ENCODE assay signal across 9 mouse cellular contexts in genomic region chr2:60171786-60172530, GRCm38 (mm10). TPM values are rescaled to one million over a fixed set of nuclear protein-coding genes. Genes with fewer than 3 reads are reported as not detected.
DNase-seq lines count a peak whose midpoint lies in the region; ATAC-seq and TF ChIP-seq lines count a peak whose summit lies in the region.
"Had no signal": no experiment of that assay in that cellular context is flagged by ENCODE, and none has a peak within 500 bp of the region (broad histone marks: within the 10 kb centered on the region; RNA-seq: fewer than 3 reads in every experiment).

No protein-coding gene starts in this region.

- peak; percentile 59; the same call in 1 of the 2 replicates for ATAC-seq in liver, embryonic 15.5 days (ENCODE audit: insufficient read depth)
- no peak for ATAC-seq in activated CD4-positive, CD25-positive, alpha-beta regulatory T cell, adult 4 months

- no peaks in the 10 kb centered on the region for H3K9me3 ChIP-seq in liver, embryonic 15.5 days (replicated peaks)
- H3K9me3 ChIP-seq: liver, embryonic 13.5 days had no signal

- no peaks in the 10 kb centered on the region for H3K4me1 ChIP-seq in embryonic fibroblast, embryonic 13.5 days (ENCODE audit: control insufficient read depth, insufficient read depth, low read length)
- H3K4me1 ChIP-seq in liver, embryonic 15.5 days (replicated peaks), result peaks cover 12% of the 10 kb centered on the region; the same call in 1 of the 2 replicates

- DNase-seq in adrenal gland, adult 8-10 months, result peak; percentile 6
- DNase-seq in adrenal gland, adult 18-20 months (ENCODE audit: low spot score in 2 of 2), result no peak
- DNase-seq in right cerebral cortex, adult 2 months (ENCODE audit: low spot score in 2 of 2), result peak; percentile 11 to 12
- DNase-seq in right cerebral cortex, postnatal 36 days (ENCODE audit: low spot score in 2 of 2), result no peak
- DNase-seq in splenic B cell, adult 2 months (ENCODE audit: low read depth, low spot score), result peak; percentile 91
- DNase-seq: liver, embryonic 13.5 days had no signal

- H3K27me3 ChIP-seq in liver, embryonic 15.5 days, result no peaks in the 10 kb centered on the region
- no peaks in the 10 kb centered on the region for H3K27me3 ChIP-seq in splenic B cell, adult 2 months (ENCODE audit: control insufficient read depth, insufficient read depth, low read length, poor library complexity, severe bottlenecking)
- H3K27me3 ChIP-seq: liver, embryonic 13.5 days had no signal

- H3K27ac ChIP-seq in embryonic fibroblast, embryonic 13.5 days (ENCODE audit: insufficient read depth, low read length), result peak overlapping the region; percentile 39; the same call in 1 of the 2 replicates
- H3K27ac ChIP-seq in liver, embryonic 15.5 days (replicated peaks), result peak overlapping the region; percentile 61
- H3K27ac ChIP-seq: liver, embryonic 13.5 days had no signal

- 0 out of 2 replicates have a peak overlapping the region, but pooled peaks have one; percentile 7 for H3K4me2 ChIP-seq in liver, embryonic 15.5 days
- H3K4me2 ChIP-seq: liver, embryonic 13.5 days had no signal

- WGBS in liver, embryonic 15.5 days (ENCODE audit: insufficient replicate concordance), result 48% methylated on average over 7 of the region's 7 CpGs

- no peak overlapping the region for H3K9ac ChIP-seq in liver, embryonic 15.5 days
- H3K9ac ChIP-seq: liver, embryonic 13.5 days had no signal

- H3K36me3 ChIP-seq in liver, embryonic 15.5 days (replicated peaks), result no peaks in the 10 kb centered on the region
- no peaks in the 10 kb centered on the region for H3K36me3 ChIP-seq in splenic B cell, adult 2 months (ENCODE audit: control insufficient read depth, insufficient read depth, low read length, poor library complexity, severe bottlenecking)
- H3K36me3 ChIP-seq: liver, embryonic 13.5 days had no signal

- H3K4me3 ChIP-seq in embryonic fibroblast, embryonic 13.5 days (ENCODE audit: insufficient read depth, low read length), result no peak overlapping the region
- H3K4me3 ChIP-seq in liver, embryonic 15.5 days (replicated peaks), result no peak overlapping the region
- H3K4me3 ChIP-seq: liver, embryonic 13.5 days had no signal

- no peak for TF ChIP-seq POLR2A in embryonic fibroblast, embryonic 13.5 days (IDR thresholded peaks at IDR 0.05; ENCODE audit: low read depth, low read length)

- no peak for TF ChIP-seq CTCF in embryonic fibroblast, embryonic 13.5 days (IDR thresholded peaks at IDR 0.05; ENCODE audit: borderline replicate concordance, insufficient read depth, low read length)

RNA-seq across cellular contexts. Expression of gene Baz2b, which starts 37.7 kb away (rescaled TPM):
- 10 to 100 TPM; 66.7 to 95.8 (median 82.7) TPM for total RNA-seq in adrenal gland, adult 8-10 months (2022)
- total RNA-seq in adrenal gland, adult 18-20 months (2021), result 10 to 100 TPM; 50.9 to 78.3 TPM
- polyA plus RNA-seq in embryonic fibroblast, embryonic 13.5 days (2011; ENCODE audit: insufficient read length, low read depth, missing spikeins), result 31.9 and 33.2 TPM in 2 replicates
- polyA plus RNA-seq in liver, embryonic 15.5 days (2015; fragmentation: Nextera tagmentation; extraction: Ambion mirVana), result 14.8 TPM in 2 replicates
- polyA plus RNA-seq in activated CD4-positive, CD25-positive, alpha-beta regulatory T cell, adult 4 months (2017; shearing (Covaris generic)), result 10 to 100 TPM; 26.0 to 32.0 TPM

RNA-seq across cellular contexts. Expression of gene March7, which starts 37.7 kb away (rescaled TPM):
- total RNA-seq in adrenal gland, adult 8-10 months (2022), result 10 to 100 TPM; 42.4 to 76.6 (median 60.0) TPM
- total RNA-seq in adrenal gland, adult 18-20 months (2021), result 10 to 100 TPM; 36.3 to 43.9 TPM
- 94.4 and 124 TPM in 2 replicates for polyA plus RNA-seq in embryonic fibroblast, embryonic 13.5 days (2011; ENCODE audit: insufficient read length, low read depth, missing spikeins)
- polyA plus RNA-seq in liver, embryonic 15.5 days (2015; fragmentation: Nextera tagmentation; extraction: Ambion mirVana), result 20.4 and 21.7 TPM in 2 replicates
- 100 to 1,000 TPM in 1 of 2 experiments, 10 to 100 TPM in 1; 83.0 to 101 TPM for polyA plus RNA-seq in activated CD4-positive, CD25-positive, alpha-beta regulatory T cell, adult 4 months (2017; shearing (Covaris generic))

Comparison
In these comparisons a context has a peak if more than half of its experiments do, and no peak if none do; other contexts are left out.
1. DNase-seq: peak in adrenal gland, adult 8-10 months (single experiment), right cerebral cortex, adult 2 months (2 of 2) and splenic B cell, adult 2 months (single experiment); none in adrenal gland, adult 18-20 months (0 of 2) and right cerebral cortex, postnatal 36 days (0 of 2).